Mouse (Mus musculus) Patski (cell line): ENCODE data around the gene Acvrl1. TPM values are rescaled to one million over a fixed set of nuclear protein-coding genes. Genes with fewer than 3 reads are reported as not detected.

Experiments used
- ATAC-seq: fragments of 100-300 bp; one replicate; pipeline ENCODE4 v1.8.0; 2021
- CTCF ChIA-PET: fragments of 350-600 bp; sonication (Branson Sonifier 250); formaldehyde crosslinking; loops from one replicate; lab custom pipeline; 2022; ENCODE audit warnings: inconsistent platforms; lab: Charles Lee
- POLR2A ChIA-PET: fragments of 350-600 bp; sonication (Branson Sonifier 250); formaldehyde crosslinking; loops from one replicate; lab custom pipeline; 2022; ENCODE audit warnings: antibody characterized with exemption, inconsistent platforms; lab: Charles Lee
- DNase-seq: peaks from one replicate; pipeline ENCODE4 v3.0.0-alpha.2; 2011; ENCODE audit warnings: low read depth, low spot score
- H3K27me3 ChIP-seq: fragments of 371-371 bp; one replicate; pipeline ENCODE4 v1.5.1; 2021
- CTCF ChIP-seq: fragments of 100-300 bp; IDR thresholded peaks from one replicate; pipeline ENCODE4 v1.5.1; 2021
- in situ Hi-C: fragments of 300-500 bp; cut with MboI; formaldehyde crosslinking; loops from 3 replicates; pipeline ENCODE4 v1.11.1; 2018; ENCODE audit warnings: low pct_unique_long_range_greater_than_20kb, mixed read lengths
- polyA plus RNA-seq: library from polyadenylated mRNA; unstranded; gene quantifications from one replicate; pipeline ENCODE4 v1.2.3, GENCODE M21; 2021

Acvrl1 gene
- polyA plus RNA-seq, 1 experiment from 2014 or later = not detected

DNA sequence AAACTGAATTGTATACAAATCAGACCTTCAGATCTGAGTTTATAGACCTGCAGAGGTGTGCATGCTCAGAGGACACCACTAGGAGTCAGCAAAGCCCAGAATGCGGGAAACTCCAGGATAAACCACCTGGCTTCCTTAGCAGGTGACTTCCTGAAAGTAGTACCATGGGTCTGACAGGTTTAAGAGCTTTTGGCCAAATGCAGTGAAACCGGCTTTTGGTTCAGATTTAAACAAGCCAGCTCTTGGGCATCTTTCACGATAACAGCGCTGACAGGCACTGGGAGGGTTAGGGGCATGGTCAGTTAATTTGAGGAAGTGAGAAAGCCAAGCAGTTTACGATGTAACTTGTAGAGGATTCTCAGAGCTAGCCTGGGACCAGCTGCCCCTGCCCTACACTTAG, 59.6 kb downstream of the Acvrl1 start:
- H3K27me3 ChIP-seq = no peaks in the 10 kb centered on the region
- CTCF ChIA-PET = interaction anchor here (0.8 to 2.2 kb wide), 4 partner anchors 10 to 49 kb away, joined by 3 to 11 read pairs (median 4); no protein-coding TSS in a partner anchor
- ATAC-seq (no peak), DNase-seq (no peak)
- POLR2A ChIA-PET = interaction anchor here (0.7 kb wide), 1 partner anchor 84 kb away, joined by 3 read pairs; no protein-coding TSS in a partner anchor
- in situ Hi-C loops = no loop called here
- no peak for TF ChIP-seq CTCF

DNA sequence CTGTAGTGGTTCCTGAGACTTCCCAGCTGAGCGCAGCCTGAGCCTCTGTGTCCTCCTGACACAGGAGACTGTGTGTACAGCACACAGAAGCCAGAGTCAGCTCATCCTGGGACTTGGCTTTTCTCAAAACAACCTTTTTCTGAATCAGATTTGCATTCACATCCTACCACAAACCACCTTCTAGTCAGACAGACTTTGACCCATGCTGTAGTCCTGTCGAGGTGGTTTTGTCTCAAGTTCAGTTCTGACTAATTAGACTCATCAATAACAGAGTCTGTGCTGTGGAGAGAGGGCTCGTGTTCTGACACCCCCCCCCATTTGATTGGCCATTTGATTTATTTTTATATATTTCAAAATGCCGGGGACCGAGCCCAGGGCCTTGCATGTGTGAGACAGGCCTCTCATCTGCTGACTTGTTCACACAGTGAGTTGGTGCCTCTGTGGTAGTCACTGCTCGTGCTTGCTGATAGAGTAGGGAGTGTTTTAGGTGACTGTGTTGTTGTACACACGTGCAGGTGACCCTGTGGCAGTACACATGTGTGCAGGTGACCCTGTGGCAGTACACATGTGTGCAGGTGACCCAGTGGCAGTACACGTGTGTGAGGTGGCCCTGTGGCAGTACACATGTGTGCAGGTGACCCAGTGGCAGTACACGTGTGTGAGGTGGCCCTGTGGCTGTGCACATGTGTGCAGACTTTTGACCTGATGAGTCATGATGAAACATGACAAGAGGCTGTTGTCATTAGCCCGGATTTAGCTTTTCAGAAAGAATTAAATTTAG, 61.8 kb downstream of the Acvrl1 start:
- ATAC-seq (no peak), DNase-seq (no peak)
- ChIA-PET POLR2A (interaction anchor here (0.6 kb wide), 1 partner anchor 24 kb away, joined by 5 read pairs; no protein-coding TSS in a partner anchor), CTCF (interaction anchor here (0.8 to 2.2 kb wide), 4 partner anchors 8 to 42 kb away, joined by 3 to 5 read pairs (median 3); no protein-coding TSS in a partner anchor)
- no peaks in the 10 kb centered on the region for H3K27me3 ChIP-seq
- TF ChIP-seq CTCF = no peak
- in situ Hi-C loops = loop anchor here (10.0 kb wide), 1 partner anchor 45 kb away; no protein-coding TSS in a partner anchor

DNA sequence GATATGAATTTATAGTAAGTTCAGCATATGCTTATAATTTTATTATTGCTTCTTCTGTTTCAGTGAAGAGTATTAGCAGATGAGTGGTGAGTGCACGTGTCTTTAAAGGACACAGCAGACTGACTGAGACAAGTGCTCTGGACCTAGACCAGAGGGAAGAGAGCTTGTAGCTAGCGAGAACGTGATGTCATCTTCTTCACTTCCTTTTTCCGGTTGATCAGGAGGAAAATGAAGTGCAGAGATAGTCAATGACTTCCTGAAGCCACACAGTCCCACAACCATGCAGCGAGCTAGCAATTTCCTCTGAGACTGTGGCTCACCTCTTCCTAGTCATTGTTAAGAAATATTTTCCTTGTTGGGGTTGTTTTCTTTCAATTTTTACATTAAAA, 62.4 kb downstream of the Acvrl1 start:
- POLR2A ChIA-PET = interaction anchor here (0.6 kb wide), 1 partner anchor 24 kb away, joined by 5 read pairs; no protein-coding TSS in a partner anchor
- DNase-seq (no peak), ATAC-seq (no peak)
- no peak for TF ChIP-seq CTCF
- CTCF ChIA-PET = interaction anchor here (1.0 to 1.1 kb wide), 2 partner anchors 8 to 42 kb away, joined by 3 read pairs; no protein-coding TSS in a partner anchor
- H3K27me3 ChIP-seq = no peaks in the 10 kb centered on the region
- in situ Hi-C loops = loop anchor here (10.0 kb wide), 1 partner anchor 46 kb away; no protein-coding TSS in a partner anchor

DNA sequence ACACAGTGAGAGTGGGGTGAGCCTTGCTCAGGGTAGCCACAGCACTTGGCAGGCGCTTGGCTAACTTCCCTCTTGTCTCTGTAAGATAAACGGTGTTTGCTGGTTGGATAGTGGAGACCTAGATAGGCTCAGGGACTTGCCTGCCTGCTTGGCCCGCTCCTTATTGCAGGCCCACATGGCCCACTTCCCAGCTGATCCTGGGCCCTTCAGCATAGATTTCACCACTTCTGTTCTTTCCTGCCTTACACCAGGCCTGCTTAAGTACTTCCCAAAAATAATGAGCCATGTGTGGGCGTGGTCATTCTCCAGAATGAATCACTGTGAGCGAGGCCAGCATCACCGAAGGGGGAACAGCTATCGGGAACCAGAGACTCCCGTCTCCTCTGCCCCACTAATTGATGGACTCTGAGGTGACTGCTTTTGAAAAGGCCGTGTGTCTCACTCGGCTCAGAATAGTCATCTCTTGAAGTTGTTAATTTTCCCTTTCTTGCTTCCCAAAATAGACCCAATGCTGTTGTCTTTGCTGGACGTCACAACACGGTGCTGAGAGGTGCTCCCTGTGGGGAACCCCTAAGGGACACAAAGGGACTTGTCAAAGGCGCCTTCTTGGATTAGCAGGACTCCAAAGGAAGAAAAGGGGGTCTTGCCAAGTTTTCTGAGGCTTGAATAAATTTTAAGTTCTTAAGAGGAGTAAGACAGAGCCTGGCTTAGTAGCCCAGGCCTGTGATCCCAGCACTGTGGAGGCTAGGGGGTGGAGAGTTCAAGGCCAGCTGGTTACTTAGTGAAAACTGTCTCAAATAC, 63.3 kb downstream of the Acvrl1 start:
- ATAC-seq (no peak), DNase-seq (no peak)
- TF ChIP-seq CTCF = no peak
- POLR2A ChIA-PET = no interaction called here
- CTCF ChIA-PET = interaction anchor here (0.8 to 1.4 kb wide), 4 partner anchors 10 to 43 kb away, joined by 3 read pairs; no protein-coding TSS in a partner anchor
- in situ Hi-C loops = loop anchor here (10.0 kb wide), 1 partner anchor 47 kb away; no protein-coding TSS in a partner anchor
- H3K27me3 ChIP-seq = no peaks in the 10 kb centered on the region

DNA sequence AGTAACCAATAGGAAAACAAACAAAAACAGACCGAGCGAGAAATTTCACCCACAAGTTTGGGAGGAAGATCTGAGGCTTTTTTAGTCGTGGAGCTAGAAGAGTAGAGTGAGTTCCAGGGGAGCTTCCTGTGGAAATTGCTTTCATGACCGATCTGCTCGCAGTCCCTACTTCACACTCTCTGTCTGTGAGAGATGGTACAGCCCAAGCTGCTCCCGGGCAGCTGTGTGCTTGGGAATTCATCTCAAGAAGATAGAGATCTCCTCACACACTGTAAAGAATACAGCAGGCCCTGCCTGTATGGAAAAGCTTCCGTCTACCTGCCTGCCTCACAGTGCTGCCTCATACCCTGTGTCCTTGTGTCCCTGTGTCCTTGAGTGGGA, 63.9 kb downstream of the Acvrl1 start:
- POLR2A ChIA-PET = no interaction called here
- in situ Hi-C loops = loop anchor here (10.0 kb wide), 1 partner anchor 47 kb away; no protein-coding TSS in a partner anchor

DNA sequence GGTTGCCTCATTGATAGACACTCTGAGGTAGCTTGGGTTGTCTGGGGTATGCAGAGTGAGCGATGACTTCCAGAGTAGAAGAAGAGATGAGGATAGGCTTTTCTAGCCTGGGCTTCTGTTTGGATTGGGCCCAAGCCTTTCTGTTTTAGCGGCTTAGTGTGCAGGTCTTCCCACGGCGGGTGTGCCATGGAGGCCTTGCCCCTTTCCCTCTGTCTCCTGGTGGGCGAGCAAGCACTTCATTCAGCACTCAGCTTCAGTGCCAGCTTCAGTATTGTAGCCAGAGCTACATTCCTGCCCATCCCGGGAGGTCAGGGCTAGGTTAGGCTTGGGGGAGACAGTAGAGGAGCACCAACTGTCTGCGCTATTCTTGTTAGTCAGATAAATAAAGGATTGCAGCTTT, 64.3 kb downstream of the Acvrl1 start:
- no peak for DNase-seq
- ATAC-seq = no peak
- no peak for TF ChIP-seq CTCF
- ChIA-PET CTCF (interaction anchor here (0.8 to 1.4 kb wide), 2 partner anchors 29 to 44 kb away, joined by 3 read pairs; no protein-coding TSS in a partner anchor), POLR2A (no interaction called here)
- no peaks in the 10 kb centered on the region for H3K27me3 ChIP-seq
- in situ Hi-C loops = loop anchor here (10.0 kb wide), 1 partner anchor 48 kb away; no protein-coding TSS in a partner anchor

More for the DNA sequence above, 63.9 kb downstream of the Acvrl1 start:
- no peaks in the 10 kb centered on the region for H3K27me3 ChIP-seq
- ATAC-seq (no peak), DNase-seq (no peak)
- CTCF ChIA-PET = interaction anchor here (0.8 to 1.4 kb wide), 3 partner anchors 10 to 44 kb away, joined by 3 read pairs; no protein-coding TSS in a partner anchor
- no peak for TF ChIP-seq CTCF

DNA sequence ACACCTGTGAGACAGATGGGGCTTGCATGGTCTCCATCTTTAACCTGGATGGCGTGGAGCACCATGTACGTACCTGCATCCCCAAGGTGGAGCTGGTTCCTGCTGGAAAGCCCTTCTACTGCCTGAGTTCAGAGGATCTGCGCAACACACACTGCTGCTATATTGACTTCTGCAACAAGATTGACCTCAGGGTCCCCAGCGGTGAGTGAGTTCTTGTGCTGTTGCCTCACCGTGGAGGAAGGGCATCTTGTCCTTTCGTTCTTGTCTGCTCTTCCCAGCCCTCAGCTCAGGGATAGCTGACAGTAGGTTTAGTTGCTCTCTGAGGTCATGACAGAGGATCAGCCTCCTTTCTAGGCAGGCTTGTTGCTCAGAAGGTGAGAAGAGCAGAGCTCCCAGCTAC, 65.6 kb downstream of the Acvrl1 start:
- ChIA-PET CTCF (interaction anchor here (2.5 kb wide), 1 partner anchor 28 kb away, joined by 6 read pairs; no protein-coding TSS in a partner anchor), POLR2A (no interaction called here)
- no peak for DNase-seq
- no peaks in the 10 kb centered on the region for H3K27me3 ChIP-seq
- ATAC-seq = no peak
- no peak for TF ChIP-seq CTCF
- in situ Hi-C loops = loop anchor here (10.0 kb wide), 1 partner anchor 49 kb away; no protein-coding TSS in a partner anchor

Other genes starting within 250 kb of the Acvrl1 start
- gene Gm47841, start 81.1 kb upstream of the Acvrl1 start, polyA plus RNA-seq = 0.08 TPM
- 5.7 TPM for gene Fignl2, start 50.0 kb upstream of the Acvrl1 start, polyA plus RNA-seq
- not detected for gene Ankrd33, start 12.8 kb upstream of the Acvrl1 start, polyA plus RNA-seq
- 31.1 TPM for gene Acvr1b, start 45.5 kb downstream of the Acvrl1 start, polyA plus RNA-seq
- gene Grasp, start 95.7 kb downstream of the Acvrl1 start, polyA plus RNA-seq = 6.8 TPM
- 2.2 TPM for gene Nr4a1, start 125.7 kb downstream of the Acvrl1 start, polyA plus RNA-seq
- 48.6 TPM for gene Atg101, start 155.8 kb downstream of the Acvrl1 start, polyA plus RNA-seq
- gene 6030408B16Rik, start 164.7 kb downstream of the Acvrl1 start, polyA plus RNA-seq = not detected
- gene Krt80, start 241.6 kb downstream of the Acvrl1 start, polyA plus RNA-seq = 16.7 TPM